Mouse (Mus musculus) megakaryocyte-erythroid progenitor cell, adult 5 weeks (primary cell): ENCODE results near the gene Tbx18. TPM values are rescaled to one million over a fixed set of nuclear protein-coding genes. Genes with fewer than 3 reads are reported as not detected.

Source experiments
- polyA plus RNA-seq: library from polyadenylated mRNA; stranded (reverse); fragments of >175 nt; gene quantifications from 2 replicates; pipeline ENCODE4 v1.2.3, GENCODE M21; 2012

Tbx18 gene
- 0.01 and 0.02 TPM in 2 replicates for polyA plus RNA-seq

DNA sequence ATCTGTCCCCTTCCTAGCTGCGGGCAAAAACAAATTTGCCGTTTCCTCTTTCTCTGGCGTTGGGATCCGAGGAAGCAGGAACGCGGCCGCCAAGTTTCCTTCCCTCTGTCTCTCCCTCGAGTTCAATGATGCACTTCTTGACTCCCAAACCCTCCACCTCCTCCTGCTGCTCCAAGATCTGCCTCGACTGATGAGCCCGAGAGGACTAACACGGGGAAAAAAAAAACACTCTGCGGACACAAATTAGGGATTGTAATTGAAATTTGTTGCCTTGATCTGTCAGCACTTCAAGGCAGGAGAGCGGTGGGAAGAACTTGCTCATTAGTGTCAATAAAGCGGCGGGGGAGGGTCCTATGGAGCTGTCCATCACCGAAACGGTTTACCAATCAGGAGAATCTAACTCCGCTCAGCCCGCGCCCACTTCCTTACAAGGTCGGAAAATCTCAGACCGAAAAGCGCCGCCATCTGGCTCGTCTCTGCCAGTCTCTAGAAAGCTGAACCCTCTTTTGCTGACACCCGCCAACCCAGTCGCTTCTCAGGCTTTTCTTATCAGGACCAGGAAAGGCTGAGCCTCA is at the start of gene Tbx18:
Gene Tbx18, minus strand, starts transcription at position 300 of the 575 bp plus-strand sequence.

